Mouse (Mus musculus) ES-E14 (cell line): ENCODE results near the gene Vpreb3. TPM values are rescaled to one million over a fixed set of nuclear protein-coding genes. Genes with fewer than 3 reads are reported as not detected.

Source experiments
- DNase-seq: peaks from one replicate; pipeline ENCODE4 v3.0.0-alpha.2; 2013; ENCODE audit warnings: low read depth, low spot score
- H3K27ac ChIP-seq: 2 replicates; pipeline ENCODE4 v1.5.1; 2012; ENCODE audit warnings: low read depth, mild to moderate bottlenecking, low read length, moderate library complexity, mixed read lengths; ENCODE audit not compliant: poor library complexity, insufficient read depth, severe bottlenecking
- H3K36me3 ChIP-seq: 2 replicates; pipeline ENCODE4 v1.6.1; 2012; ENCODE audit warnings: mild to moderate bottlenecking, low read length, moderate library complexity, mixed read lengths; ENCODE audit not compliant: control insufficient read depth, poor library complexity, insufficient read depth, severe bottlenecking
- H3K4me1 ChIP-seq, 2 experiments: fragments of 150-350 bp in 1 of 2; sonication (generic) in 1 of 2; 2 replicates each; pipeline ENCODE4 v1.6.1; 2012; ENCODE audit warnings: low read length in 2 of 2, mild to moderate bottlenecking in 1 of 2, mixed read lengths in 1 of 2; ENCODE audit not compliant: control insufficient read depth in 2 of 2, insufficient read depth in 2 of 2, poor library complexity in 1 of 2
- H3K4me3 ChIP-seq, 2 experiments: fragments of 150-350 bp in 1 of 2; sonication (generic) in 1 of 2; 2 replicates each; pipeline ENCODE4 v1.5.1; 2012; ENCODE audit warnings: low read length in 2 of 2, low read depth in 1 of 2, mild to moderate bottlenecking in 1 of 2, mixed read lengths in 1 of 2; ENCODE audit not compliant: insufficient read depth in 1 of 2, poor library complexity in 1 of 2, severe bottlenecking in 1 of 2
- H3K9ac ChIP-seq: 2 replicates; pipeline ENCODE4 v1.6.1; 2012; ENCODE audit warnings: low read depth, mild to moderate bottlenecking, low read length, mixed read lengths; ENCODE audit not compliant: poor library complexity, insufficient read depth, severe bottlenecking
- H3K9me3 ChIP-seq: fragments of 150-350 bp; sonication (generic); 2 replicates; pipeline ENCODE4 v1.6.1; 2012; ENCODE audit warnings: low read depth, mild to moderate bottlenecking, low read length; ENCODE audit not compliant: control insufficient read depth, insufficient read depth
- CHD2 ChIP-seq: IDR thresholded peaks from 2 replicates; pipeline ENCODE4 v1.6.1; 2014; ENCODE audit warnings: mild to moderate bottlenecking, low read depth, low read length, inconsistent platforms
- HCFC1 ChIP-seq: IDR thresholded peaks from 2 replicates; pipeline ENCODE4 v1.6.1; 2012; ENCODE audit warnings: low read length, inconsistent platforms, borderline replicate concordance; ENCODE audit not compliant: insufficient read depth
- MAFK ChIP-seq: IDR thresholded peaks from 2 replicates; pipeline ENCODE4 v1.6.1; 2014; ENCODE audit warnings: mild to moderate bottlenecking, low read depth, low read length, inconsistent platforms; ENCODE audit not compliant: insufficient read depth
- ZC3H11A ChIP-seq: IDR thresholded peaks from 2 replicates; pipeline ENCODE4 v1.6.1; 2012; ENCODE audit warnings: low read depth, mild to moderate bottlenecking, inconsistent platforms, low read length, borderline replicate concordance
- ZNF384 ChIP-seq: IDR thresholded peaks from 2 replicates; pipeline ENCODE4 v1.6.1; 2012; ENCODE audit warnings: low read depth, low read length, inconsistent platforms
- in situ Hi-C, 2 experiments: fragments of 600-800 bp; cut with MboI; formaldehyde crosslinking; loops; one replicate each; pipeline ENCODE4 v1.15.1; 2025; ENCODE audit warnings: low sequenced_read_pairs in 2 of 2, inconsistent platforms in 1 of 2; ENCODE audit not compliant: unreplicated experiment in 2 of 2
- total RNA-seq: library from RNA; depleted of rRNA; stranded (reverse); fragments of 300-350 nt; gene quantifications from 2 replicates; pipeline ENCODE4 v1.2.3, GENCODE M21; 2012

Vpreb3 gene
- total RNA-seq, 1 experiment = 0.98 TPM

DNA sequence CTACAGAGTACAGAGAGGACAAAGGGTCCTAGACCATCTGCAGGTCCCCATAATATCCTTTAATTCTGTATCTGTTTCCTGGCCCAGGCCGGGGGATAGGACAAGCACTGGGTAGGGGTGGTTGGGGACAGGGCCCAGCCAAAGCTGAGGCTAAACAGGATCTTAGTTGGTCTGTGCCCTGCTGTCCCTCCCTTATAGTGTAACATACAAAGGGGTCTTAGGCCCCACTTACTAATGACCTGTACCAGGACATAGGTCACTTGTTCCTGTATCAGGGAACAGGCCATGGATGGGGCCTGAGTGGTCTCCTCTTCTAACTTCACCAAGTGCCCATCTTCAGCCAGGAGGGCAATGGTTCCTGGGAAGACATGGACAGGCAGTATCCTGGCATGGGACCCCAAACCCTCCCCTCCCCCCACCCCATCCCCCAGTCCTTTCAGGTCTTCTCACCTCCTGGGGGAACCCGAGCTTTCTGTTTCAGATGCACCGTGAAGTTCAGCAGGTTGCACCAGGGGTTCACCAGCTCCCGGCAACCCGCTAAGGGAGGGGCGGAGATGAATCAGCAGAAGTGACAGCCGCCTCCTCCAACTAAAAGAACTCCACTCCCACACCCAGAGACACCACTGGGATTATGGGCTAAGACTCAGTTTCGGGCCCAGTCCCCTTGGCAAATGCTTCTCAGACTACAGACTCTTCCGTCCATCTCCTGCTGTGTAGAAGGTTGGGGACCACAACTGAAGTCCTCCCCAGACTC lies 3.2 kb upstream of the Vpreb3 start:
- in situ Hi-C loops = no loop called here
- H3K27ac ChIP-seq = peak overlapping the region; percentile 84
- peaks cover 21% of the 10 kb centered on the region for H3K36me3 ChIP-seq

DNA sequence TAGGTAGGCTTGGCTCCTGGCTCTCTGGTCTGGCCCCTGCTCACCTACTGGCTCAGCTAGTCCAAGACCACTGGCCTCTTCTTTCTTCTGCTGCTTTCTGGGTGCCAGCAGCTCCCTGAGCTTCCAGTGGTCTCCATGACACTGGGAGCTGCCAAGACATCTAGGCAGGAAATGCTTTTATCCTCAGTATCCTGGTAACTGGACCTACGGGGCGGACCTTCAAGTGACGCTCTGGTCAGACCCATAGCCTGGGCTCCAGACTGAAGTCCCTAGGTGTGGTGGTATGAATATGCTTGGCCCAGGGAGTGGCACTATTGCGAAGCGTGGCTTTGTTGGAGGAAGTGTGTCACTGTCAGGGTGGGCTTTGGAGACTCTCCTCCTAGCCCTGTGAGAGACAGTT lies 2.3 kb upstream of the Vpreb3 start, which contains the start of gene Gm867:
Gene Gm867, minus strand, starts transcription at position 153 of the 400 bp plus-strand sequence.
- peak within 1 kb of the TSS; percentile 85 for H3K27ac ChIP-seq
- DNase-seq = no peak
- TF ChIP-seq MAFK (no peak), ZC3H11A (no peak), CHD2 (no peak), HCFC1 (no peak), ZNF384 (no peak)
- H3K9ac ChIP-seq = peak within 1 kb of the TSS; percentile 68; the same call in 1 of the 2 replicates
- no peaks in the 10 kb centered on the region for H3K9me3 ChIP-seq
- in situ Hi-C loops = no loop called here
- peak within 1 kb of the TSS; percentile 3 to 47 for H3K4me3 ChIP-seq
- H3K4me1 ChIP-seq = peaks cover 3 to 31% of the 10 kb centered on the region in 2 experiments; a peak in 3 of 4 replicates
- H3K36me3 ChIP-seq = peaks cover 21% of the 10 kb centered on the region

More for the DNA sequence above, 3.2 kb upstream of the Vpreb3 start:
- peak overlapping the region; percentile 68; the same call in 1 of the 2 replicates for H3K9ac ChIP-seq
- peaks cover 6 to 29% of the 10 kb centered on the region in 2 experiments; a peak in 3 of 4 replicates for H3K4me1 ChIP-seq
- no peaks in the 10 kb centered on the region for H3K9me3 ChIP-seq
- no peak for DNase-seq
- TF ChIP-seq MAFK (peak; percentile 82), ZNF384 (no peak), ZC3H11A (no peak), CHD2 (no peak), HCFC1 (no peak)
- peak overlapping the region; percentile 3 to 47; a peak in 3 of 4 replicates for H3K4me3 ChIP-seq

DNA sequence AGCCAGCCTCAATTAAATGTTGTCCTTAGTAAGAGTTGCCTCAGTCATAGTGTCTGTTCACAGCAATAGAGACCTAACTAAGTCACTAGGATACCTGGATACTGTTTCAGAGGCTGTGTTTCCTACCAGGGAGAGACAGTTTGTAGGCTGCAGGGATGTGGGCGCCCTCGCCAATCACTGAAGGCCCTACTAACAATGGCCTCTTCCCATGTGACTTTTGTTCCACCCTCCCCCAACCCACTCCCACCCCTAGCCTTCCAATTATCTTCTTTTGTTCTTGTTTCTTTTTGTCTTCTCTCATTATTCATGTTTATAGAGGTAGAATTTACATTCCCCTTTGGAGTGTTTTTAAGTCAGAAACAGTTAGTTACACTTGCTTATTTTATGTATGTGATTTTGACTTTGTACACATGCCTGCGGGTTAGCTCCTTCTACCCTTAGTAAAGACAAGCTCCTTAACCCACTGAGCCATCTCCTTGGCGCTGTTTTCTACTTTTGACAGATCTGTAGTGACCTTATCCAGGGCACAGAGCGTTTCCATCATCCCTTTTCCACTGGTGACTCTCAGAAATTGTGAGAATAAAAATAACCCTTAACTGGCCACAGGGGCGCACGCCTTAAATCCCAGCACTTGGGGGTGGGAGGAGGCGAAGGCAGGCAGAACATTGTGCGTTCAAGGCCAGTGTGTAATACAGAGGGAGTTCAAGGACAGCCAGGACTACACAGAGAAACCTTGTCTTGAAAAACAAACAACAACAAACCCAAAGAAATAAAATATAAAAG lies 1.6 kb upstream of the Vpreb3 start:
- Histone ChIP-seq H3K4me3 (no peak overlapping the region), H3K36me3 (peaks cover 21% of the 10 kb centered on the region), H3K9ac (peak overlapping the region; percentile 68; the same call in 1 of the 2 replicates), H3K4me1 (peaks cover 3 to 31% of the 10 kb centered on the region in 2 experiments; a peak in 3 of 4 replicates), H3K27ac (peak overlapping the region; percentile 85), H3K9me3 (no peaks in the 10 kb centered on the region)
- in situ Hi-C loops = no loop called here
- DNase-seq = no peak
- TF ChIP-seq ZNF384 (no peak), MAFK (no peak), HCFC1 (no peak), ZC3H11A (no peak), CHD2 (no peak)

DNA sequence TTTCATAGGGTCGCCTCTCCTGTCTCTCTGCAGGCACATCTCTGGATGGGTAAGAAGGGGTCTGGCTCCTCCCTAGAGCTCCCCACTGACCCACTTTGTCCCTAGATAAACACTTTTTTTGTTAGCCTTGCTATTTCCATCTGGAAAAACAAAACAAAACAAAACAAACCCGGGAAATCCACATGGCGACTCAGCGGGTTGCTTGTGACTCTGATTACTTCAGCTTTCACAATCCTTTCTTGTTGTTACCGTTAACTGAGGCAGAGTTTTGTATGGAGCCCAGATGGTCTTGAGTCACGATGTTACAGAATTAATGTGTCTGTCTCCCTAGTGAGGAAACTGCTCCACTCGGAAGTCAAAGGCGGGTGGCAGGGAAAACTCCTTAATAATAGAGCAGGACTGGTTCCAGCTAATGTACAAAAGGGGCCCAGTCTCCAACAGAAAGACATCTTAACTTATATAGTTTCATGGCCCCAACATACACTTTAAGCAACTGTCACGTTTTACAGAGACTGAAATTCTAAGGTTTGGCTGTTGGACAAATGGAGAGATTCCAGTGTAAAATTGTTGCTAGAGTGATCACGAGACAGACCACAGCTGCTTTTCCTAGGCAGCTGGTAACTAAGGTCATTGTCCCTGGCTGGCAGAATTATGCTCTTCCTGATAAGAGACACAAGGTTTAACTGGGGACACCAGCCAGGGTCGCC lies 1.4 kb downstream of the Vpreb3 start:
- Histone ChIP-seq H3K4me3 (no peak overlapping the region), H3K36me3 (peaks cover 7% of the 10 kb centered on the region; the same call in 1 of the 2 replicates), H3K9ac (no peak overlapping the region), H3K4me1 (peaks cover 0 to 31% of the 10 kb centered on the region in 2 experiments; a peak in 2 of 4 replicates), H3K27ac (no peak overlapping the region), H3K9me3 (no peaks in the 10 kb centered on the region)
- no peak for DNase-seq
- in situ Hi-C loops = no loop called here
- TF ChIP-seq ZNF384 (no peak), MAFK (no peak), ZC3H11A (no peak), CHD2 (no peak), HCFC1 (no peak)
